Mouse (Mus musculus) CH12.LX (cell line): ENCODE results near the gene Gbx1. TPM values are rescaled to one million over a fixed set of nuclear protein-coding genes. Genes with fewer than 3 reads are reported as not detected.

Experiments
- DNase-seq: peaks from one replicate; pipeline ENCODE4 v3.0.0-alpha.2; 2013; ENCODE audit errors: extremely low read depth
- H3K27ac ChIP-seq: 2 replicates; pipeline ENCODE4 v1.5.1; 2012; ENCODE audit warnings: low read depth, mild to moderate bottlenecking, control low read depth, moderate library complexity; ENCODE audit not compliant: insufficient read depth
- H3K27me3 ChIP-seq: replicated peaks from 2 replicates; pipeline ENCODE3; 2012; ENCODE audit warnings: inconsistent platforms
- H3K36me3 ChIP-seq, 2 experiments: replicated peaks in 1 of 2; 2 replicates each; pipeline versions ENCODE3 to v1.6.1; 2012; ENCODE audit warnings: inconsistent platforms in 1 of 2, low read length in 1 of 2, mild to moderate bottlenecking in 1 of 2, mixed read lengths in 1 of 2, moderate library complexity in 1 of 2; ENCODE audit not compliant: control insufficient read depth in 1 of 2, insufficient read depth in 1 of 2
- H3K4me1 ChIP-seq, 2 experiments: 2 replicates each; pipeline ENCODE4 v1.6.1; 2012; ENCODE audit warnings: inconsistent platforms in 1 of 2, moderate library complexity in 1 of 2; ENCODE audit not compliant: insufficient read depth in 2 of 2, control insufficient read depth in 1 of 2
- H3K4me2 ChIP-seq: 2 replicates; pipeline ENCODE4 v1.6.1; 2012; ENCODE audit warnings: low read depth, mild to moderate bottlenecking, control low read depth; ENCODE audit not compliant: poor library complexity, insufficient read depth, severe bottlenecking
- H3K4me3 ChIP-seq, 3 experiments: fragments of 150-350 bp in 1 of 3; sonication (generic) in 1 of 3; replicated peaks in 1 of 3; 2 replicates each; pipeline versions ENCODE3 to v1.5.1; 2011 to 2012; ENCODE audit warnings: low read depth in 2 of 3, low read length in 2 of 3, mild to moderate bottlenecking in 2 of 3, moderate library complexity in 2 of 3, control low read depth in 1 of 3, improper control_type of control experiment in 1 of 3, inconsistent platforms in 1 of 3, mixed read lengths in 1 of 3; ENCODE audit not compliant: poor library complexity in 1 of 3
- H3K79me2 ChIP-seq: replicated peaks from 2 replicates; pipeline ENCODE4 v1.6.1; 2012; ENCODE audit warnings: mild to moderate bottlenecking, moderate library complexity; ENCODE audit not compliant: control insufficient read depth, poor library complexity, insufficient read depth, severe bottlenecking; ENCODE audit errors: extremely low read depth
- H3K9ac ChIP-seq: 2 replicates; pipeline ENCODE4 v1.6.1; 2012; ENCODE audit warnings: low read depth, mild to moderate bottlenecking, control low read depth, moderate library complexity; ENCODE audit not compliant: insufficient read depth
- H3K9me3 ChIP-seq: replicated peaks from 2 replicates; pipeline ENCODE3; 2012; ENCODE audit warnings: low read length, inconsistent platforms, mixed read lengths
- CTCF ChIP-seq, 2 experiments: IDR thresholded peaks in 1 of 2; conservative IDR thresholded peaks in 1 of 2; 2 replicates each; pipeline ENCODE4 v1.5.1; 2011 to 2012; ENCODE audit warnings: low read depth in 2 of 2, low read length in 2 of 2, improper control_type of control experiment in 1 of 2, inconsistent platforms in 1 of 2, mild to moderate bottlenecking in 1 of 2, moderate library complexity in 1 of 2
- ETS1 ChIP-seq: conservative IDR thresholded peaks from 2 replicates; pipeline ENCODE4 v1.6.1; 2012; ENCODE audit warnings: low read depth, mild to moderate bottlenecking, inconsistent platforms, low read length, improper control_type of control experiment, moderate library complexity
- HCFC1 ChIP-seq: IDR thresholded peaks from 2 replicates; pipeline ENCODE4 v1.6.1; 2012; ENCODE audit warnings: low read depth, mild to moderate bottlenecking, inconsistent platforms, low read length, improper control_type of control experiment
- JUN ChIP-seq: IDR thresholded peaks from 2 replicates; pipeline ENCODE4 v1.6.1; 2011; ENCODE audit warnings: low read depth, mild to moderate bottlenecking, low read length, improper control_type of control experiment, moderate library complexity; ENCODE audit not compliant: insufficient read depth
- JUND ChIP-seq: conservative IDR thresholded peaks from 2 replicates; pipeline ENCODE4 v1.6.1; 2011; ENCODE audit warnings: low read depth, low read length, improper control_type of control experiment
- MAFK ChIP-seq: IDR thresholded peaks from 2 replicates; pipeline ENCODE4 v1.6.1; 2011; ENCODE audit warnings: low read length, improper control_type of control experiment; ENCODE audit not compliant: insufficient replicate concordance
- MEF2A ChIP-seq: IDR thresholded peaks from 2 replicates; pipeline ENCODE4 v1.6.1; 2014; ENCODE audit warnings: low read depth, mild to moderate bottlenecking, inconsistent platforms, low read length, improper control_type of control experiment, borderline replicate concordance
- MXI1 ChIP-seq: IDR thresholded peaks from 2 replicates; pipeline ENCODE4 v1.6.1; 2011; ENCODE audit warnings: mild to moderate bottlenecking, low read depth, low read length, improper control_type of control experiment
- NELFE ChIP-seq: IDR thresholded peaks from 2 replicates; pipeline ENCODE4 v1.6.1; 2011; ENCODE audit warnings: low read depth, low read length, improper control_type of control experiment
- PAX5 ChIP-seq: IDR thresholded peaks from 2 replicates; pipeline ENCODE4 v1.6.1; 2012; ENCODE audit warnings: low read length, inconsistent platforms, mixed read lengths
- RCOR1 ChIP-seq: conservative IDR thresholded peaks from 2 replicates; pipeline ENCODE4 v1.6.1; 2012; ENCODE audit warnings: low read depth, mild to moderate bottlenecking, inconsistent platforms, low read length, improper control_type of control experiment
- SMC3 ChIP-seq: IDR thresholded peaks from 2 replicates; pipeline ENCODE4 v1.6.1; 2011; ENCODE audit warnings: low read depth, low read length, improper control_type of control experiment
- TCF12 ChIP-seq: IDR thresholded peaks from 2 replicates; pipeline ENCODE4 v1.6.1; 2014; ENCODE audit warnings: low read depth, mild to moderate bottlenecking, inconsistent platforms, low read length, improper control_type of control experiment
- UBTF ChIP-seq: IDR thresholded peaks from 2 replicates; pipeline ENCODE4 v1.6.1; 2012; ENCODE audit warnings: low read depth, mild to moderate bottlenecking, inconsistent platforms, low read length, improper control_type of control experiment, moderate library complexity
- USF2 ChIP-seq: conservative IDR thresholded peaks from 2 replicates; pipeline ENCODE4 v1.6.1; 2011; ENCODE audit warnings: low read depth, low read length, improper control_type of control experiment
- ZC3H11A ChIP-seq: IDR thresholded peaks from 2 replicates; pipeline ENCODE4 v1.6.1; 2012; ENCODE audit warnings: low read depth, mild to moderate bottlenecking, inconsistent platforms, low read length, improper control_type of control experiment
- ZMIZ1 ChIP-seq: IDR thresholded peaks from 2 replicates; pipeline ENCODE4 v1.6.1; 2012; ENCODE audit warnings: low read depth, mild to moderate bottlenecking, inconsistent platforms, low read length, improper control_type of control experiment
- ZNF384 ChIP-seq: IDR thresholded peaks from 2 replicates; pipeline ENCODE4 v1.6.1; 2012; ENCODE audit warnings: low read depth, low read length, improper control_type of control experiment, inconsistent platforms
- dilution Hi-C: fragments of 300-500 bp; cut with MboI; formaldehyde crosslinking; loops from 2 replicates; pipeline ENCODE4 v1.14.3; 2020; ENCODE audit warnings: low sequenced_read_pairs; ENCODE audit not compliant: extremely low pct_unique_long_range_greater_than_20kb, extremely low pct_ligation_motif_present
- in situ Hi-C: fragments of 300-500 bp; cut with MboI; formaldehyde crosslinking; loops from 3 replicates; pipeline ENCODE4 v1.14.3; 2019; ENCODE audit warnings: low sequenced_read_pairs, low pct_ligation_motif_present, low pct_unique_long_range_greater_than_20kb, mixed read lengths
- polyA plus RNA-seq: library from polyadenylated mRNA; unstranded; fragments of >175 nt; gene quantifications from 2 replicates; pipeline ENCODE4 v1.2.1, GENCODE M21; 2012; ENCODE audit warnings: low read depth; ENCODE audit not compliant: insufficient read length
- total RNA-seq, 2 experiments: library from RNA; depleted of rRNA; stranded (reverse); fragments of 300-350 nt in 1 of 2; fragments of >200 nt in 1 of 2; gene quantifications; 2 replicates each; pipeline ENCODE4 v1.2.3; 2012 to 2014

Gbx1 gene
- total and polyA plus RNA-seq, 3 experiments: 0.08 to 0.13 TPM; not detected in 1

DNA sequence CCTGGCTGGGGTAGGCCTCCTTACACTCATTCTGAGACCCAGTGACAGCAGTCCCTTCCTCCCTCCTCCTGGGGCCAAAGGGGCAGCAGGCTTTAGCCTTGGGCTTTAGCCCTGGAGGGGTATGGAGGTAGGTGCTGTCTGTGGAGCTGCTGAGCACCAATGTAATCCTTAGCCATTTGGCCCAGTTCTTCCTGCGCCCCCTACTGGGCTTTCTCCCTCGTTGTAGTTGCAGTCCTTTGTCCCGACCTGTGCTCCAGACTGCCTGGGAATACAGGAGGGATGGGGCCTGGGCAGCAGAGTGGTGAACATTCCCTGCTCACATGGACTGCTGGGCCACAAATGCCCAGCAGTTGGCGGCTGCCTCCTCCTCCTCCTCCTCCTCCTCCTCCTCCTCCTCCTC is 45.4 kb downstream of the Gbx1 start:
- in situ Hi-C loops (no loop called here), dilution Hi-C loops (no loop called here)
- peaks cover 58 to 97% of the 10 kb centered on the region in 2 experiments for H3K36me3 ChIP-seq

DNA sequence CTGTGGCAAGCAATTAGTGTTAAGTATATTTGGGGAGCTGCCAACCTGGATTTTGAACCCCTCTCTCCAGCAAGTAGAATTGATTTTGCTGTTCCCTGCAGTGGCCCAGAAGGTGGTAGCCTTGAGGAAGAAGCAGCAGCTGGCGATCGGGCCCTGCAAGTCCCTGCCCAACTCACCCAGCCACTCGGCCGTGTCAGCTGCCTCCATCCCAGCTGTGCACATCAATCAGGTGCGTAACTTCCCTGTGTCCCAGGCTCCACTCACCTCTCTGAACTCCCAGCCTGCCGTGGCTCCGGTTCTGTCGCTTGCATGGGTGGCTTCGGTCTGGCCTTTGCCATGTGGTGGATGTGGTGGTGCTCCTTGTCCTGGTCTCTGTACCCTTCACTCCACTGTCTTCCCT is 49.1 kb downstream of the Gbx1 start:
- no peak for DNase-seq
- no peaks in the 10 kb centered on the region; the same call in 1 of the 2 replicates for H3K79me2 ChIP-seq
- no peak overlapping the region for H3K27ac ChIP-seq
- H3K4me3 ChIP-seq: no peak overlapping the region
- in situ Hi-C loops (no loop called here), dilution Hi-C loops (no loop called here)
- H3K36me3 ChIP-seq: peaks cover 62 to 97% of the 10 kb centered on the region in 2 experiments
- H3K9ac ChIP-seq: no peak overlapping the region
- TF ChIP-seq USF2 (no peak), ETS1 (no peak), JUN (no peak), HCFC1 (no peak), SMC3 (no peak), CTCF (conservative IDR thresholded peaks at IDR 0.05 in 1 of 2, IDR thresholded peaks at IDR 0.05 in 1 of 2; ENCODE audit: low read depth in 2 of 2, low read length in 2 of 2) (no peak), MXI1 (no peak), PAX5 (no peak), ZNF384 (no peak), NELFE (no peak), MAFK (no peak), TCF12 (no peak), JUND (no peak), ZMIZ1 (no peak), UBTF (no peak), MEF2A (no peak)
- no peaks in the 10 kb centered on the region for H3K4me1 ChIP-seq
- H3K9me3 ChIP-seq: no peaks in the 10 kb centered on the region
- H3K27me3 ChIP-seq: no peaks in the 10 kb centered on the region
- no peak overlapping the region for H3K4me2 ChIP-seq

More for the DNA sequence above, 45.4 kb downstream of the Gbx1 start:
- H3K4me2 ChIP-seq: no peak overlapping the region
- no peaks in the 10 kb centered on the region for H3K27me3 ChIP-seq
- H3K79me2 ChIP-seq: no peaks in the 10 kb centered on the region
- no peak overlapping the region for H3K27ac ChIP-seq
- no peaks in the 10 kb centered on the region for H3K9me3 ChIP-seq
- no peak overlapping the region for H3K4me3 ChIP-seq
- peak; percentile 40 for DNase-seq
- no peak overlapping the region for H3K9ac ChIP-seq
- TF ChIP-seq JUN (no peak), RCOR1 (no peak), JUND (no peak), NELFE (no peak), ZC3H11A (no peak), CTCF (conservative IDR thresholded peaks at IDR 0.05 in 1 of 2, IDR thresholded peaks at IDR 0.05 in 1 of 2; ENCODE audit: low read depth in 2 of 2, low read length in 2 of 2) (peak; percentile 37 to 58; a peak in 3 of 4 replicates), SMC3 (no peak)
- H3K4me1 ChIP-seq: no peaks in the 10 kb centered on the region
